Mouse (Mus musculus) lung, adult 2 months (tissue): ENCODE measurements around the gene Slc7a7.

Experiments used
- CTCF ChIP-seq: fragments of 200-500 bp; IDR thresholded peaks from 2 replicates; pipeline ENCODE4 v1.5.1; 2011; ENCODE audit warnings: mild to moderate bottlenecking, low read length, control low read depth; ENCODE audit not compliant: insufficient read depth
- POLR2A ChIP-seq: fragments of 200-500 bp; IDR thresholded peaks from 2 replicates; pipeline ENCODE4 v1.6.1; 2011; ENCODE audit warnings: low read depth, mild to moderate bottlenecking, control low read depth, low read length, borderline replicate concordance; ENCODE audit errors: extremely low read depth

GRCm38 (mm10) chr14:54394309-54394708 lies 23.3 kb downstream of the Slc7a7 start:
- TF ChIP-seq POLR2A: no peak
- no peak for TF ChIP-seq CTCF
